Mouse (Mus musculus): ENCODE results near the gene Prr36. TPM values are rescaled to one million over a fixed set of nuclear protein-coding genes. Genes with fewer than 3 reads are reported as not detected.

Prr36 gene
- polyA plus RNA-seq, 1 experiment from 2014 or later, result 7.1 TPM

DNA sequence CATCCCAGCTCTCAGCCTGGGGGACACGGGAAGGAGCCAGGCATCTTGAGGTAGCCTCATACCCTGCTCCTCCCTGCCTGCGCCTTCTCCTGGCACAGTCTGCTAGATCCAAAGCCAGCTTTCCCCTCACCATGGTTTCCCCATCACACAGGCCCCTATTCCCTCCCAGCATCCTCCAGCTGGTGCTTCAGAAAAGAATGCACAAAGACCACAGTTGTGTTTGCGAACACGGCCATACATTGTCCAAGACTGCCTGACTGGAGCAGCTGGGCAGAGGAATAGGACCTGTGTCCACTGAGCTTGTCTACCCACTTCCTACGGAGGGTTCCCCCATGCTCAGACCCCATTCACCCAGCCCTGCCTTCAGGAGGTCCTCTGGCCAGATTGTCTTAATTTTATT is 25.0 kb downstream of the Prr36 start:
- Histone ChIP-seq H3K27me3 (ENCODE audit: control insufficient read depth, insufficient read depth, low read length) (no peaks in the 10 kb centered on the region), H3K4me1 (ENCODE audit: control insufficient read depth, insufficient read depth, low read length) (peaks cover 3% of the 10 kb centered on the region; the same call in 1 of the 2 replicates), H3K27ac (ENCODE audit: low read depth, low read length) (no peak overlapping the region), H3K9ac (ENCODE audit: low read depth, low read length) (no peak overlapping the region), H3K9me3 (ENCODE audit: control insufficient read depth, low read length) (no peaks in the 10 kb centered on the region), H3K4me2 (replicated peaks; ENCODE audit: low read depth, low read length) (no peak overlapping the region), H3K36me3 (ENCODE audit: control insufficient read depth, insufficient read depth, low read length) (peaks cover 7% of the 10 kb centered on the region), H3K4me3 (ENCODE audit: low read length) (no peak overlapping the region)
- no peak for ATAC-seq (ENCODE audit: low FRiP score, low TSS enrichment)
- 70% methylated on average over 5 of the region's 5 CpGs for WGBS

DNA sequence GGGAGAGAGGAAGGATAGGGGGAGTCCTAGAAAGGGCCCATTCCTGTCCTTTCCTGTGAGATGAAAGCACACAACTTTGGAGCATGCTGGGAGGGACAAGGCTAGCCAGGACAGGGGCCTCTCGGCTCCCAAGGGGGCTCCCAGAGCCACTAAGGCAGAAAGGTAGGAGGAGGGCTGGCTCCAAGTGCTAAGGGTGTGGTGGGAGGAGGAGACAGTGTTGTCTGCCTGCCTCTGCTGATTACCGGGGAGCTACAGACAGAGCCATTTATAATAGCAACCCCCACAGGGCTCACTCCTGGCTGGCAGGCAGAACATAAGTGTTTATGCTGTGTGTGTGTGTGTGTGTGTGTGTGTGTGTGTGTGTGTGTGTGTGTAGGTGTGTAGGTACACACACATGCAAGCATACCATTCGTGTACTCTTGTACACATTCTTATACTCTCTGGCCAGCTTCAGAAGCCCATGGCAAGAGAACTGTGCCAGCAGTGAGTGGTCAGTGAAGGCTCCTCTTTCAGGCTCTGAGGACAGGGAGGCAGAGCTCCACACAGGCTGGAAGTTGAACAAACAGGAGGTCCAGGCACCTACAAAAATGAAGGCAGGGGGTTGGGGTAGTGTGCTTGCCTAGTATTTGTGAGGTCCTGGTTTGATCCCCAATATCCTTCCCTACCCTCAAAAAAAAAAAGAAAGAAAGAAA is 28.1 kb downstream of the Prr36 start:
- H3K4me1 ChIP-seq (ENCODE audit: control insufficient read depth, insufficient read depth, low read length), result peaks cover 3% of the 10 kb centered on the region; the same call in 1 of the 2 replicates
- H3K4me3 ChIP-seq (ENCODE audit: low read length), result no peak overlapping the region
- ATAC-seq (ENCODE audit: low FRiP score, low TSS enrichment), result no peak
- H3K4me2 ChIP-seq (replicated peaks; ENCODE audit: low read depth, low read length), result no peak overlapping the region
- no peaks in the 10 kb centered on the region for H3K9me3 ChIP-seq (ENCODE audit: control insufficient read depth, low read length)
- peaks cover 24% of the 10 kb centered on the region for H3K36me3 ChIP-seq (ENCODE audit: control insufficient read depth, insufficient read depth, low read length)
- H3K9ac ChIP-seq (ENCODE audit: low read depth, low read length), result no peak overlapping the region
- H3K27ac ChIP-seq (ENCODE audit: low read depth, low read length), result no peak overlapping the region
- no peaks in the 10 kb centered on the region for H3K27me3 ChIP-seq (ENCODE audit: control insufficient read depth, insufficient read depth, low read length)
- WGBS, result 20% methylated on average over 3 of the region's 3 CpGs

DNA sequence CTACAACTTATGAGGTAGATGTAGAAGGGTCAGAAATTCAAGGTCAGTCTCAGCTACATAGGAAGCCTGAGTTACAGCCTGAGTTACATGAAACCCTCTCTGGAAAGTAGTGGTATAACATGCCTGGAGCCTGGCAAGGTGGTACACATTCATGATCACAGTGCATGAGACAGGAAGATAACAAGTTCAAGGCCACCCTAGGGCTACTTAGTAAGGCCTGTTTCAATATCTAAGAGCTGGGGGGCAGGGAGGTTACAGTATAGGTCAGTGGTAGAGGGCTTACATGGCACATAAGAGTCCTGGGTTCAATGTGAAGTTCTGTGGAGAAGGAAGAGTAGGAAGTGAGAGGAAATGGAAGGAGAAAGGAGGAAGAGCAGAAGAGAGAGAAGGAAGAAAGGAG is 28.7 kb downstream of the Prr36 start:
- Histone ChIP-seq H3K4me3 (ENCODE audit: low read length) (no peak overlapping the region), H3K9ac (ENCODE audit: low read depth, low read length) (no peak overlapping the region), H3K4me2 (replicated peaks; ENCODE audit: low read depth, low read length) (no peak overlapping the region), H3K27ac (ENCODE audit: low read depth, low read length) (no peak overlapping the region), H3K27me3 (ENCODE audit: control insufficient read depth, insufficient read depth, low read length) (no peaks in the 10 kb centered on the region), H3K9me3 (ENCODE audit: control insufficient read depth, low read length) (no peaks in the 10 kb centered on the region), H3K4me1 (ENCODE audit: control insufficient read depth, insufficient read depth, low read length) (peaks cover 3% of the 10 kb centered on the region; the same call in 1 of the 2 replicates), H3K36me3 (ENCODE audit: control insufficient read depth, insufficient read depth, low read length) (peaks cover 24% of the 10 kb centered on the region)
- ATAC-seq (ENCODE audit: low FRiP score, low TSS enrichment), result no peak

DNA sequence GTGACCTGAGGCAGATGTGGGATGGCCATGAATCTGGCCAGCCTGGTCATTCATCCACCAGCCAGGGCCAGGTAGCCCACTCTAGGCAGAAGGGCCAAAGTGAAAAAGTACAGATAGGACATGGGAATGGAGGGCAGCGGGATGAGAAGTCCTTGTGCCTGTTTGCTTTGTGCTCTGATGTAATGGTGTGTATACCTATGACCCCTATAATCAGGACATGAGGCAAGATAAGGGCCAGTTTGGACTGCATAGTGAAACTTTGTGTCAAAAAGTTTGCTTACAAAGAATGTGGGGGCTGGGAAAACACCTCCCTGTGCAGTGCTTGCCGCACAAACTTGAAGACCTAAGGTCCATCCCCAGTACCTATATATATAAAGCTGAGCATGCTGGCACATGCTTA is 31.1 kb downstream of the Prr36 start:
- Histone ChIP-seq H3K36me3 (ENCODE audit: control insufficient read depth, insufficient read depth, low read length) (peaks cover 21% of the 10 kb centered on the region), H3K27ac (ENCODE audit: low read depth, low read length) (no peak overlapping the region), H3K4me3 (ENCODE audit: low read length) (no peak overlapping the region), H3K4me1 (ENCODE audit: control insufficient read depth, insufficient read depth, low read length) (no peaks in the 10 kb centered on the region), H3K9ac (ENCODE audit: low read depth, low read length) (no peak overlapping the region), H3K27me3 (ENCODE audit: control insufficient read depth, insufficient read depth, low read length) (no peaks in the 10 kb centered on the region), H3K4me2 (replicated peaks; ENCODE audit: low read depth, low read length) (no peak overlapping the region), H3K9me3 (ENCODE audit: control insufficient read depth, low read length) (no peaks in the 10 kb centered on the region)
- WGBS, result 100% methylated on average over 2 of the region's 2 CpGs
- no peak for ATAC-seq (ENCODE audit: low FRiP score, low TSS enrichment)

DNA sequence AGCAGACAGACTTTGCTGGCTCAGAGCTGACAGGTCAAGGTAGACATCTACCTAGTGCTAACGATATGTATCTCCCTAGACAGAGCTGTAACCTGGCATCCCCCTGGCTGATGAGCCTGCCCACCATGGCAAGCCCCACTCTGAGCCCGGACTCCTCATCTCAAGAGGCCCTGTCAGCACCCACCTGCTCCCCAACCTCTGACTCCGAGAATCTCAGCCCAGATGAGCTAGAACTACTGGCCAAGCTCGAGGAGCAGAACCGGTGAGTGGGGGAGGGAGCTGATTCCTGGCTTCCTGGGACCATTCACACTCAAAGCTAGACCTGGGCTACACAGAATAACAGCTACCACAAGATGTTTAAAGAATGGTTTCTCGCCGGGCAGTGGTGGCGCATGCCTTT is 33.9 kb downstream of the Prr36 start:
- Histone ChIP-seq H3K27me3 (ENCODE audit: control insufficient read depth, insufficient read depth, low read length) (no peaks in the 10 kb centered on the region), H3K27ac (ENCODE audit: low read depth, low read length) (no peak overlapping the region), H3K9me3 (ENCODE audit: control insufficient read depth, low read length) (no peaks in the 10 kb centered on the region), H3K36me3 (ENCODE audit: control insufficient read depth, insufficient read depth, low read length) (peaks cover 21% of the 10 kb centered on the region), H3K9ac (ENCODE audit: low read depth, low read length) (no peak overlapping the region), H3K4me2 (replicated peaks; ENCODE audit: low read depth, low read length) (no peak overlapping the region), H3K4me3 (ENCODE audit: low read length) (no peak overlapping the region), H3K4me1 (ENCODE audit: control insufficient read depth, insufficient read depth, low read length) (no peaks in the 10 kb centered on the region)
- ATAC-seq (ENCODE audit: low FRiP score, low TSS enrichment), result no peak
- 85% methylated on average over 8 of the region's 8 CpGs for WGBS

DNA sequence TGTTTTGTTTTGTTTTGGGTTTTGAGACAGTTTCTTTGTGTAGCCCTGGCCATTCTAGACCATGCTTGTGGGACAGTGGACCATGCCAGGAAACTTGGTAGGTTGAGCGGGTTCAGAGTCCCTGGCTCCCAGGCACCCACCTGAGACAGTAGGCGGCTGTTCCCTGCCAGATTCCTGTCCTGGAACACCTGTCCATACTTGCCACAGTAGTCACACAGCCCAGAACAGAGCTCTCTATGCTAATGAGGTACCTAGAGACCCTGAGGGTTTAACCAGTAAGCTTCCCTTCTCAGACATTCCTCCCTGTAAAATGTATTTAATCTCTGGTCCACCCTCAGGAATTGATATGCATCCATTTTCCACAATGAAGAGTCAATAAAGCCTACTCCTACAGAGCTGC is 43.2 kb downstream of the Prr36 start:
- Histone ChIP-seq H3K36me3 (ENCODE audit: control insufficient read depth, insufficient read depth, low read length) (no peaks in the 10 kb centered on the region), H3K4me1 (ENCODE audit: control insufficient read depth, insufficient read depth, low read length) (no peaks in the 10 kb centered on the region), H3K9me3 (ENCODE audit: control insufficient read depth, low read length) (no peaks in the 10 kb centered on the region), H3K27ac (ENCODE audit: low read depth, low read length) (no peak overlapping the region), H3K9ac (ENCODE audit: low read depth, low read length) (no peak overlapping the region), H3K4me2 (replicated peaks; ENCODE audit: low read depth, low read length) (no peak overlapping the region), H3K27me3 (ENCODE audit: control insufficient read depth, insufficient read depth, low read length) (no peaks in the 10 kb centered on the region), H3K4me3 (ENCODE audit: low read length) (no peak overlapping the region)
- 68% methylated on average over 2 of the region's 2 CpGs for WGBS
- no peak for ATAC-seq (ENCODE audit: low FRiP score, low TSS enrichment)

DNA sequence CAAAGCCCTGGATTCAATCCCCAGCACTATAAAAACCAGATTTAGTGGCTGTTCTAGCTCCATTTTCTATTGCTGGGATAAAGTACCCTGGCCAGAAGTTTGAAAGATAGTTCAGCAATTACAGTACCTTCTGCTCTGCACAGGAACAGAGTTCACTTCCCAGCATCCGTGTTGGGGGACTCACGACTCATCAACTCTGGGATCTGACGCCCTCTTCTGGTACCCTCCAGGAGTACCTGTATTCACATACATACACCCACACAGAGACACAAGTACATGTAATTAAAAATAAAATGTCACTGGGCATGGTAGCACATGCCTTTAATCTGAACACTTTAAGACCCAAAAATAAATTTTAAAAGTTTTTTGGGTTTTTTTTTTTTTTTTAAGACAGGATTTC is 44.8 kb downstream of the Prr36 start:
- H3K4me3 ChIP-seq (ENCODE audit: low read length), result no peak overlapping the region
- H3K4me1 ChIP-seq (ENCODE audit: control insufficient read depth, insufficient read depth, low read length), result no peaks in the 10 kb centered on the region
- no peak overlapping the region for H3K27ac ChIP-seq (ENCODE audit: low read depth, low read length)
- no peak overlapping the region for H3K4me2 ChIP-seq (replicated peaks; ENCODE audit: low read depth, low read length)
- H3K9me3 ChIP-seq (ENCODE audit: control insufficient read depth, low read length), result no peaks in the 10 kb centered on the region
- 70% methylated on average over 3 of the region's 3 CpGs for WGBS
- H3K27me3 ChIP-seq (ENCODE audit: control insufficient read depth, insufficient read depth, low read length), result no peaks in the 10 kb centered on the region
- no peaks in the 10 kb centered on the region for H3K36me3 ChIP-seq (ENCODE audit: control insufficient read depth, insufficient read depth, low read length)
- H3K9ac ChIP-seq (ENCODE audit: low read depth, low read length), result no peak overlapping the region
- no peak for ATAC-seq (ENCODE audit: low FRiP score, low TSS enrichment)

DNA sequence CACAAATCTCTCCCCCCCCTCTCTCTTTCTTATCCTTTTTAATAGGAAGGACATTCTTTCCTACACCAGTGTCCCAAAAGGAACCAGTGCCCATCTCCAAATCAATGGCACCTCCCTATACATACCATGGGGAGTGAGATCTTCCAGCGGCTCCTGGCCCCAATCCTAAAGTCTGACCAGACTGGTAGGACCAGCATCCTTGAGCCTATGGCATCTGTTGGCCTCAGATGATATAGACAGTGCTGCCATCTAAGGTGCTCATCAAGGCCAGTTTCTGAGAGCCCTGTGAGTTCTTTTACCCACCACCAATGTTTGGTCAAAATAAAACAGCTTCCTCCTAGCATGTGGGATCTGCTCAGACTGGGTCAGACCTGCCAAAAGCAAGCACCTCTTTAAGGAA is 49.3 kb downstream of the Prr36 start:
- H3K36me3 ChIP-seq (ENCODE audit: control insufficient read depth, insufficient read depth, low read length), result no peaks in the 10 kb centered on the region
- no peak overlapping the region for H3K9ac ChIP-seq (ENCODE audit: low read depth, low read length)
- no peak overlapping the region for H3K4me2 ChIP-seq (replicated peaks; ENCODE audit: low read depth, low read length)
- no peak overlapping the region for H3K27ac ChIP-seq (ENCODE audit: low read depth, low read length)
- no peak for ATAC-seq (ENCODE audit: low FRiP score, low TSS enrichment)
- no peaks in the 10 kb centered on the region for H3K27me3 ChIP-seq (ENCODE audit: control insufficient read depth, insufficient read depth, low read length)
- H3K9me3 ChIP-seq (ENCODE audit: control insufficient read depth, low read length), result no peaks in the 10 kb centered on the region
- WGBS, result 85% methylated on average over 1 of the region's 1 CpGs
- H3K4me1 ChIP-seq (ENCODE audit: control insufficient read depth, insufficient read depth, low read length), result peaks cover 6% of the 10 kb centered on the region; the same call in 1 of the 2 replicates
- no peak overlapping the region for H3K4me3 ChIP-seq (ENCODE audit: low read length)

DNA sequence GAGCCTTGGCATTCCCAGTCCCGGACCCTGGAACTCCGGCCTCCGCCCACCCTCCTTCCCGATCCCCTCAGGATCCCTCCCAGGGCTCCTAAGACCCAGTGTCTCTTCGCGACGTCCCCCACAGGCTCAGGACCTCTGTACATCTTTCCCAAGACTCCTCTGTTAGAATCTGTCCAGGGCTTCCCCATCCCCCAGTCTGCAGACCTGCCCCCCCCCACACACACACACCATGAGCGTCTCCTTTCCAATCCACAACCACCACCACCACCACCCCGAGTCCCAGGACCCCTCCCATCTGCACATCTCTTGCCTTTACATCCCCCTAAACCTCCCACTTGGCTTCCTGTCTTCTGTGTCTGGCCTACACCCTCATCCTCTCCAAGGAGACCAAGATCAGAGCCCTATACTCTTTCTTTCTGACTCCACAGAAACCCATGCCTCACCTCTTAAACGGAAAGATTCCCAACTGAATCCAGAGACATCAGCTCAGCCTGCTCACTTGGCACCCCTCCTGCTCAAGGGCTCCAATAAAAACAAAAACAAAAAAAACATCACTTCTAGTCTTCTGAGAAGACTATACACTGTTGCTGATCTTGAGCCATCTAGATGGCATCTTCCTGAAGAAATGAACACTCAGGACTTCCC is 50.3 kb downstream of the Prr36 start:
- peak overlapping the region; percentile 74 for H3K9ac ChIP-seq (ENCODE audit: low read depth, low read length)
- no peaks in the 10 kb centered on the region for H3K27me3 ChIP-seq (ENCODE audit: control insufficient read depth, insufficient read depth, low read length)
- H3K4me1 ChIP-seq (ENCODE audit: control insufficient read depth, insufficient read depth, low read length), result peaks cover 6% of the 10 kb centered on the region; the same call in 1 of the 2 replicates
- H3K4me2 ChIP-seq (replicated peaks; ENCODE audit: low read depth, low read length), result peak overlapping the region; percentile 79
- no peak; the same call in none of the 2 replicates for ATAC-seq (ENCODE audit: low FRiP score, low TSS enrichment)
- H3K4me3 ChIP-seq (ENCODE audit: low read length), result peak overlapping the region; percentile 71
- no peak overlapping the region for H3K27ac ChIP-seq (ENCODE audit: low read depth, low read length)
- whole genome bisulfite sequencing, result 8% methylated on average over 10 of the region's 10 CpGs
- H3K36me3 ChIP-seq (ENCODE audit: control insufficient read depth, insufficient read depth, low read length), result no peaks in the 10 kb centered on the region
- no peaks in the 10 kb centered on the region for H3K9me3 ChIP-seq (ENCODE audit: control insufficient read depth, low read length)
